Mouse (Mus musculus): Measurements from ENCODE around the gene Fbxl13.

Fbxl13 gene

GRCm38 (mm10) chr5:21645439-21646132 lies at the start of gene Fbxl13, which contains the start of gene Armc10:
Fbxl13 (minus strand) TSS chr5:21645634.
Armc10 (plus strand) TSS chr5:21645813.
- in situ Hi-C loops (cut with MboI, MseI): loop anchor here (10.0 kb wide), 1 partner anchor 221 kb away; the partner anchor contains the start of genes Ccdc146 and Fam185a

- in situ Hi-C loops (cut with MboI, MseI): no loop called here
Measured at GRCm38 (mm10) chr5:21694854-21695490, 49.5 kb upstream of the Fbxl13 start.

GRCm38 (mm10) chr5:21693372-21693870 lies 48.0 kb upstream of the Fbxl13 start:
- in situ Hi-C loops (cut with MboI, MseI): no loop called here

- in situ Hi-C loops (cut with MboI, MseI): no loop called here
Measured at GRCm38 (mm10) chr5:21692230-21692629, 46.8 kb upstream of the Fbxl13 start.

GRCm38 (mm10) chr5:21687042-21687441 lies 41.6 kb upstream of the Fbxl13 start:
- in situ Hi-C loops (cut with MboI, MseI): no loop called here

- in situ Hi-C loops (cut with MboI, MseI): no loop called here
Measured at GRCm38 (mm10) chr5:21685001-21685400, 39.6 kb upstream of the Fbxl13 start.

- in situ Hi-C loops (cut with MboI, MseI): no loop called here
Measured at GRCm38 (mm10) chr5:21683811-21684210, 38.4 kb upstream of the Fbxl13 start.

GRCm38 (mm10) chr5:21680940-21681339 lies 35.5 kb upstream of the Fbxl13 start:
- in situ Hi-C loops (cut with MboI, MseI): no loop called here

GRCm38 (mm10) chr5:21680029-21680428 lies 34.6 kb upstream of the Fbxl13 start:
- in situ Hi-C loops (cut with MboI, MseI): no loop called here

GRCm38 (mm10) chr5:21678363-21678762 lies 32.9 kb upstream of the Fbxl13 start:
- in situ Hi-C loops (cut with MboI, MseI): no loop called here

GRCm38 (mm10) chr5:21677939-21678338 lies 32.5 kb upstream of the Fbxl13 start:
- in situ Hi-C loops (cut with MboI, MseI): no loop called here

- in situ Hi-C loops (cut with MboI, MseI): no loop called here
Measured at GRCm38 (mm10) chr5:21675494-21675893, 30.1 kb upstream of the Fbxl13 start.

GRCm38 (mm10) chr5:21675019-21675418 lies 29.6 kb upstream of the Fbxl13 start:
- in situ Hi-C loops (cut with MboI, MseI): no loop called here

- in situ Hi-C loops (cut with MboI, MseI): no loop called here
Measured at GRCm38 (mm10) chr5:21673742-21674141, 28.3 kb upstream of the Fbxl13 start.

GRCm38 (mm10) chr5:21672812-21673635 lies 27.6 kb upstream of the Fbxl13 start:
- in situ Hi-C loops (cut with MboI, MseI): no loop called here

GRCm38 (mm10) chr5:21669307-21669706 lies 23.9 kb upstream of the Fbxl13 start:
- in situ Hi-C loops (cut with MboI, MseI): no loop called here

- in situ Hi-C loops (cut with MboI, MseI): no loop called here
Measured at GRCm38 (mm10) chr5:21667191-21668137, 22.0 kb upstream of the Fbxl13 start.

GRCm38 (mm10) chr5:21663081-21663480 lies 17.6 kb upstream of the Fbxl13 start:
- in situ Hi-C loops (cut with MboI, MseI): no loop called here

- in situ Hi-C loops (cut with MboI, MseI): no loop called here
Measured at GRCm38 (mm10) chr5:21660850-21661249, 15.4 kb upstream of the Fbxl13 start.

GRCm38 (mm10) chr5:21658623-21659395 lies 13.4 kb upstream of the Fbxl13 start:
- in situ Hi-C loops (cut with MboI, MseI): no loop called here

All from T-helper 1 cell (primary cell).